Comparison of ENCODE assay signal across 16 mouse cellular contexts in genomic region chr2:39031611-39032010, GRCm38 (mm10).
"Had no signal": no experiment of that assay in that cellular context is flagged by ENCODE, and none has a peak within 500 bp of the region (broad histone marks: within the 10 kb centered on the region; RNA-seq: fewer than 3 reads in every experiment).

No protein-coding gene starts in this region.

- DNase-seq: kidney, adult 18-20 months; kidney, adult 9 months; kidney, postnatal 14 days; kidney, postnatal 4 days; liver; lung, adult 18-20 months; lung, postnatal 10 days; lung, postnatal 4 days; midbrain, embryonic 14.5 days; right cerebral cortex, postnatal 14 days; spleen, adult 18-20 months; thymus, adult 18-20 months; thymus, postnatal 36 days had no signal

- ATAC-seq: inflammation-experienced regulatory T-cells, adult 6 months; intestine, embryonic 16.5 days; liver, embryonic 12.5 days had no signal
